Mouse (Mus musculus) monocyte, adult 2 months (primary cell): ENCODE measurements around the gene Vat1l.

ENCODE experiments used
- DNase-seq, 2 experiments: peaks; one replicate each; pipeline ENCODE4 v3.0.0; 2022; ENCODE audit warnings: low spot score in 2 of 2, low read depth in 1 of 2

Vat1l gene

GRCm38 (mm10) chr8:114294889-114295748, 89.7 kb downstream of the Vat1l start:
- no peak for DNase-seq

GRCm38 (mm10) chr8:114295749-114296067, 90.3 kb downstream of the Vat1l start:
- DNase-seq: no peak

DNA sequence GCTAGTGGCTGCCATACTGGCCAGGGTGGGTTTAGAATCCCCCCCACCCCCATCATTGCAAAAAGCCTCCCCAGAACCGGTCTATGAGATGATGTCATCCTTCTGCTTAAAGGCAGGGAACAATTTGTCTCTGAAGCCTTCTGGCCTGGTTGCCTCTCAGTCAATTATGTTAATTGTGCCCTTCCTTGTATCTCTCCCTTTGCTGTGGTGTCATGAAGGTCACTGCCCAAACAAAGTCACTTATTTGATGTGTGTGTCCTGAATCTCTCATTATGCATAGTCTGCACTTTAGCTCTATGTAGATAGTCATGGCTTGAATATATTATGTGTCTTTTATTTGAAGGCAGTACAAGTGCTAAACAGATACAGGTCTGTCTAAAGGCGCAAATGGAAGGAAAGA, 92.8 kb downstream of the Vat1l start:
- no peak for DNase-seq

- DNase-seq: no peak
Measured at GRCm38 (mm10) chr8:114300072-114300471, 94.7 kb downstream of the Vat1l start.

DNA sequence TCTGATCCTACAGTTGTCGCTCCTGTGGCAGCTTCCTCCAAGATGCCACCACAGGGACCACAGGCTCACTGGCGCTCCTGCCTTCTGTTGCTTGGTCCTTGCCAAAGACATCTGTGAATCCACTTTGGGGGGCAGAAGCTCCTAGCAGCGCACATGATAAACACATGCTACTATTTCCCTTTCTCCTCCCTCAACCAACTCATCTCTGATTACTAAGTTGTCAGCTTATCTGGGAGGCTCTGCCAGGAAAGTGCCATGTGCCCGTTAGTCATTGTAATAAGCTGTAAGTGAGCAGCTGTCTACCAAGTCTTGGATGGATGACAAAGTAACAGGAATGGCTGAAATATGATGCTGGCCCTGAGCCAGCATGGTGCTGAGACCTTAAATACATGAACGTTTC, 100.9 kb downstream of the Vat1l start:
- DNase-seq: no peak

DNA sequence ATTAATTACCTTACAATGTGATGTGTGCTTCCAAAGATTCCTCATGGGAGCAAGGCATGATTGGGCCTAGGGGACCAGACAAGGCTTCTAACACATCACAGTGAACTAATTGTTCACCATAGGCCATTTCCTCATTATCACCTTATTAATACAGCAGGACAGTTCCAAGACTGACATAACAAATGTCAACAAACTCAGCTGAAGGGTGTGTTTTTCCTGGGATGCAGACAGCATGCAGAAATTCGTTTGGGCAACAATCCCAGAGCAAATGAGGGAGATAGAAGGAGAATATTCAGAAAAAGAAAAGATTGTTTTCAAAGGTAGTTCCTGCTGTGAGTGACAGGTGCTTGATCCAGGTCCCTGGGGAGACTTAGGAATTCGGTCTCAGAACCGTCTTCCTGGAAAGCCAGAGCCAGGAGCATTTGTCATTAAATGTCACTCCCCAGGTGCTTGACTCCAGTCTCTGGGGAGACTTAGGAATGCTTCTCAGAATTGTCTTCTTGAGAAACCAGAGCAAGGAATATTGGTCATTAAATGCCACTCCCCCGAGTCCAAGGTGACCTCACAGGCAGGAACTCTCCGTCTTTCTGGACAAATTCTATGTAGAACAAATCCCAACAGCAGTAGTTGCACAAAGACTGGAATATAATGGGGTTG, 109.4 kb downstream of the Vat1l start:
- no peak for DNase-seq

DNA sequence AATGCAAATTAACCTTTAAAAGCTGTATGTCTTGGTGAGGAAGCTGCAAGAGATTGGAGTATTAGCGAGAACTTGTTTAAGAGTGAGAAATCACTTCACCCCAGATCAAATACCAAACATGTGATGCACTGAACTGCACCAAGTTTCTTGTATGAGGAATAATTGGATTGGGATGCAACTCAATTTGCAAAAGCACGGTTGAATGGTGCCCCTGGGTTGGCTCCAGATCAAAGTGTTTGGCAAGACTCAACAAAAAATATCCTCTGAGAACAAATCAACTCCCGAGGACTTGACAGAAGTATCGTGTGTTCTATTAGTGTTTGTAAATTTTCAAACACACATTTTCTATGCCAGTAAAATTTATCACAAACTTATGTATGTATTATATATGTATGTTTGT, 112.7 kb downstream of the Vat1l start:
- DNase-seq: no peak

DNA sequence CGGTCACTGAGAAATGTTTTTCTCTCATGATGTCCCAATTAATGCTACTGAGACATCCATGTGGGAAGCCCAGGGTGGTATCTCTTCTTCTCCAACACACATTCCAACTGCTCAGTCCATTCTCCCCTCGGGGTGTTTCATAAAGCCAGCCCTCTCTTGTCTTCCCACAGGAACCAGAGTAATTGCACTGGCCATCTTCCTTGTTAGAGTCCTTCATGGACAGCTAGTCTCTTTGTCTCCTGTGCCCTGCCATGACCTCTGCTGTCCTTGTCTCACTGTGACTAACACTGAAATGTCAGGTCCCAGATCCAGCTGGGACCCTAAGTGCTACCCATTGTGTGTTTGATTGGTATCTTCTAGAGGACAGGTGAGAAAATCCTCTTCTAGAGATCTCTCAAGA, 116.7 kb downstream of the Vat1l start:
- no peak for DNase-seq

DNA sequence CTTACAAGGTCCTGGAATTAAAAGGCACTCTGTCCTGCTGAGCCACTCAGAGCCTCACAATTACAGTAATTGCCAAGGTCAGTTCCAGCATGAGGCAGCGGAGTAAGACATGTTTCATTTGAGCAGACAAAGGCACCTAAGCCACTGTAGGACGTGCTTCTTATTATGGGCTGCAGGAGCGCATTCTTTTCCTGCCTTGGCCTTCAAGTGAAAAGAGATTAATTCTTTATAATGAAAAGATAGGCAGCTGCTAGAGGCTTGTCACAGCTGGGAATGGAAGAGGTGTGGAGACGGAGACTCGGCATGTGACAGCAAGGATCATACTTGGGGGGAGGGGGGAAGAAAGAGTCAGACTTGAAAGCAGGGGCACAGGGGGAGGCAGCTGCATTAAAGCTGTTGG, 126.5 kb downstream of the Vat1l start:
- DNase-seq: no peak

- no peak for DNase-seq
Measured at GRCm38 (mm10) chr8:114332949-114333348, 127.5 kb downstream of the Vat1l start.

DNA sequence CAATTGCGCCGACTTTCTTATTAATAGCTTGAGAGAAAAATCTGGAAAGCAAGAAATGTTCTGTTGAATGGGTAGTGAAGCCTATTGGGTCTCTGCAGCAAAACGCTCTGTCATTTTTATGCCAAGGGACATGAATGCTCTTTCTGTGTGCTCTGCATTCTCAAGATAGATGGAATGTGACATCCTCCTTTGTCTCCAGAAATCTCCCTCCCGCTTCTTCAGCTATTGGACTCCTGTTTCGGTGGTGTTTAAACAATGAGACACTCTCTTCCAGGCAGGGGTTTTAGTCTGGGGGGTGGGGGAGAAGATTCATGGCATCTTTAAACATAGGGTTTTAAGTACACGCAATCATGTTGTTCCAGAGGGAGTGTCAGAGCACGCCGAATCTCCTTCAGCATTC, 130.3 kb downstream of the Vat1l start:
- no peak for DNase-seq

DNA sequence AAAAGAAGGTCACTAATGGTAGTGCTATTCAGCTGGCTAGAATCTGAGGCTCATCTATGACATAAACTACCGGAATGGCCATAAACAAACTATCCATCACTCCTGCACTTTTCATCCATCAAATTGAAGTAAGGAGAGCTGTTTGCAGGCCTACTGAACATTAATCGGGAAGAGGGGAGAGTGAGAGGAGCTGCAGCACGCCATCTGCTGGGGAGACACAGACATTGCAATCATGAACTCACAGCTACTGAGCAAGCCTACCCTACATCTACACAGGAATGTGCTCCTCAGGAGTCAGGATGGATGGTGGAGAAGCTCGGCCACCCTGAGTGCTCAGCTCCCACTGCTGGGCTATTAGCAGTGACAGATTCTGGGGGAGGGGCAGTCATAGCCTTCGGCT, 136.9 kb downstream of the Vat1l start:
- no peak for DNase-seq

GRCm38 (mm10) chr8:114344789-114345188, 139.4 kb downstream of the Vat1l start:
- no peak for DNase-seq

GRCm38 (mm10) chr8:114346045-114346444, 140.6 kb downstream of the Vat1l start:
- DNase-seq: no peak

GRCm38 (mm10) chr8:114351643-114352427, 146.4 kb downstream of the Vat1l start:
- no peak for DNase-seq

DNA sequence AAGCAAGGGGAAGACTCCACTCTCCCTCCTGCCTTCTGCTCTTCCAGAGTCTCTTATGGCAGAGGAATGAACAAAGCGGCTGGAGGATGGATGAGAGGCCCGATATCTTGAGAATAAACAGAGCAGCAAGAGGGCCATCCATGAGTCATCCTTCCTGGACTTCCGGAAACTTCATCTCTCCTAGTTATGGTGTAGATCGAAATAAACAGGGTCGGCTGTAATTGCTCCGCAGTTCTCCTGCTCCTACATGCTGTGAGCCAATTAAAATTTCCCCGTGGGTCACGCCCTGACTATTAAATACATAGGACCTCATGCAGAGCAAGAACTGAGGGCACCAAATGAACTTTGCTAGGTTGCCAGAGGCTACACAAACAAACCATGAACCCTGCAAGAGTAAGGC, 155.1 kb downstream of the Vat1l start:
- DNase-seq: no peak

- DNase-seq: no peak
Measured at GRCm38 (mm10) chr8:114363167-114363566, 157.8 kb downstream of the Vat1l start.

DNA sequence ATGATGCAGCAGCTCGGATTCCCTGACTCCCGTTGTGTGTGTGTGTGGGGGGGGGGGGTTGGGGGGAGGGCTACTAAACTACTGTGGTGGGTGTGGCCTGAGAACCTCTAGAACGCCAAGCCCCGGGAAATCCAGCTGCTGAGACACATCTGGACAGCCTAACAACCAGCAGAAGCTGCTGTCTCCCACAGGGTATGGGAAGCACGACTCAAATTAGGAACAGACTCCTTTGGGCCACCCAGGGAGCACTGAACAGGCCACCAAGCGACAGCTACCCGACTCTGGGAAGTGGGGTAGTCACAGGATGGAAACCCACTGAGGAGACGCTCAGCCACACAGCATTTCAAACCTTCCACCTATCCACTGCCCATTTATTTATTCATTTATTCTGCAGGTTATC, 158.2 kb downstream of the Vat1l start:
- DNase-seq: no peak

- DNase-seq: peak in 1 of 2 experiments; percentile 13
Measured at GRCm38 (mm10) chr8:114369038-114369976, 163.9 kb downstream of the Vat1l start.

GRCm38 (mm10) chr8:114374390-114374789, 169.0 kb downstream of the Vat1l start:
- DNase-seq: no peak

DNA sequence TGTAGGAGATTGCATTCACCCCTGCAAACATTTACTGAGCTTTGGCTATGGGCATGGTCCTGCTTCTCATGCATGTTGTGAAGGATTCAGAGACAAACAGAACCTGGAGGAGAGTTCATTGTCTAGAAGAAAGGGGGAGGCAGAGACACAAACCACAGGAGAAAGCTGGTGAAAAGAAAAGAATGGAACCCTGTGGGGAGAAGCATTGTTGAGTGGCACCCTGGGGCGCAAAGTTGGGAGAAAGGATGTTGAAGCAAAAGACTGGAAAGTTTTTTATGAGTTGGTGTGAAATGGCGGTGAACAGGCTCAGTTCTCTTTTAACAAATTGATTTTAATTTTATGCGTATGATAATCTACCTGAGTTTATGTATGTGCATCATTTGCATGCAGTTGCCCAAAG, 178.8 kb downstream of the Vat1l start:
- DNase-seq: no peak
